Comparison of ENCODE assay signal across 24 mouse cellular contexts in genomic region chr15:82198342-82198741, GRCm38 (mm10). TPM values are rescaled to one million over a fixed set of nuclear protein-coding genes. Genes with fewer than 3 reads are reported as not detected.
"Had no signal": no experiment of that assay in that cellular context is flagged by ENCODE, and none has a peak within 500 bp of the region (broad histone marks: within the 10 kb centered on the region; RNA-seq: fewer than 3 reads in every experiment).

No protein-coding gene starts in this region.

- H3K27ac ChIP-seq: intestine, embryonic 15.5 days; kidney, embryonic 15.5 days; left cerebral cortex, adult 2 months; limb, embryonic 12.5 days; limb, embryonic 15.5 days; liver, embryonic 14.5 days; lung, embryonic 15.5 days; midbrain, embryonic 12.5 days; midbrain, embryonic 15.5 days; neural tube, embryonic 12.5 days; neural tube, embryonic 15.5 days had no signal

- H3K4me2 ChIP-seq: intestine, embryonic 15.5 days; kidney, embryonic 15.5 days; limb, embryonic 12.5 days; limb, embryonic 15.5 days; lung, embryonic 15.5 days; midbrain, embryonic 12.5 days; midbrain, embryonic 15.5 days; neural tube, embryonic 12.5 days; neural tube, embryonic 15.5 days had no signal

- H3K4me1 ChIP-seq: intestine, embryonic 15.5 days; kidney, embryonic 15.5 days; limb, embryonic 12.5 days; limb, embryonic 15.5 days; lung, embryonic 15.5 days; midbrain, embryonic 12.5 days; midbrain, embryonic 15.5 days; neural tube, embryonic 12.5 days; neural tube, embryonic 15.5 days had no signal

- H3K4me3 ChIP-seq: intestine, embryonic 15.5 days; kidney, embryonic 15.5 days; left cerebral cortex, adult 2 months; limb, embryonic 12.5 days; limb, embryonic 15.5 days; lung, embryonic 15.5 days; midbrain, embryonic 12.5 days; midbrain, embryonic 15.5 days; neural tube, embryonic 12.5 days; neural tube, embryonic 15.5 days had no signal

- H3K9me3 ChIP-seq: intestine, embryonic 15.5 days; kidney, embryonic 15.5 days; limb, embryonic 12.5 days; limb, embryonic 15.5 days; lung, embryonic 15.5 days; midbrain, embryonic 12.5 days; midbrain, embryonic 15.5 days; neural tube, embryonic 12.5 days; neural tube, embryonic 15.5 days had no signal

- H3K27me3 ChIP-seq: intestine, embryonic 15.5 days; kidney, embryonic 15.5 days; limb, embryonic 12.5 days; limb, embryonic 15.5 days; lung, embryonic 15.5 days; midbrain, embryonic 15.5 days; neural tube, embryonic 12.5 days had no signal

- DNase-seq: kidney, adult 11 months; kidney, adult 8-10 months; kidney, postnatal 10 days; kidney, postnatal 4 days; layer of hippocampus, postnatal 36 days; left cerebral cortex, postnatal 4 days; lung, adult 18-20 months; lung, postnatal 10 days; lung, postnatal 36 days; retina, postnatal 1 day; thymus, adult 18-20 months; thymus, postnatal 36 days had no signal

- H3K9ac ChIP-seq: intestine, embryonic 15.5 days; kidney, embryonic 15.5 days; limb, embryonic 12.5 days; limb, embryonic 15.5 days; liver, embryonic 14.5 days; lung, embryonic 15.5 days; midbrain, embryonic 12.5 days; midbrain, embryonic 15.5 days; neural tube, embryonic 12.5 days; neural tube, embryonic 15.5 days had no signal

- ATAC-seq: intestine, embryonic 15.5 days; midbrain, embryonic 15.5 days had no signal

RNA-seq across cellular contexts. Expression of gene Shisa8, which starts 14.3 kb away (rescaled TPM):
- polyA plus RNA-seq: stomach, embryonic 16.5 days had no signal

RNA-seq across cellular contexts. Expression of gene Tnfrsf13c, which starts 25.8 kb away (rescaled TPM):
- polyA plus RNA-seq: intestine, embryonic 15.5 days; limb, embryonic 12.5 days; midbrain, embryonic 12.5 days had no signal

RNA-seq across cellular contexts. Expression of gene 1500009C09Rik, which starts 53.9 kb away (rescaled TPM):
- polyA plus RNA-seq: limb, embryonic 12.5 days; limb, embryonic 15.5 days; lung, embryonic 15.5 days; stomach, embryonic 16.5 days had no signal
